Mouse (Mus musculus) cortical plate, adult 2 months (tissue): ENCODE results near the gene Ptprk. TPM values are rescaled to one million over a fixed set of nuclear protein-coding genes. Genes with fewer than 3 reads are reported as not detected.

ENCODE experiments used
- H3K27ac ChIP-seq: fragments of 200-500 bp; 2 replicates; pipeline ENCODE4 v1.5.1; 2012; ENCODE audit warnings: low read length, control low read depth, inconsistent platforms; ENCODE audit not compliant: insufficient read depth
- H3K4me1 ChIP-seq: fragments of 200-500 bp; 2 replicates; pipeline ENCODE4 v1.6.1; 2011; ENCODE audit warnings: low read length; ENCODE audit not compliant: control insufficient read depth, insufficient read depth
- H3K4me3 ChIP-seq: fragments of 200-500 bp; 2 replicates; pipeline ENCODE4 v1.5.1; 2011; ENCODE audit warnings: mild to moderate bottlenecking, low read length, control low read depth; ENCODE audit not compliant: insufficient read depth
- CTCF ChIP-seq: fragments of 200-500 bp; IDR thresholded peaks from 2 replicates; pipeline ENCODE4 v1.5.1; 2011; ENCODE audit warnings: mild to moderate bottlenecking, control low read depth, low read length; ENCODE audit not compliant: insufficient read depth; ENCODE audit errors: extremely low read depth
- POLR2A ChIP-seq: fragments of 200-500 bp; IDR thresholded peaks from 2 replicates; pipeline ENCODE4 v1.6.1; 2011; ENCODE audit warnings: mild to moderate bottlenecking, low read length, control low read depth; ENCODE audit not compliant: insufficient read depth; ENCODE audit errors: extremely low read depth
- polyA plus RNA-seq: library from polyadenylated mRNA; depleted of rRNA; stranded (reverse); fragments of >200 nt; gene quantifications from 2 replicates; pipeline ENCODE4 v1.2.3, GENCODE M21; 2012

Ptprk gene
- polyA plus RNA-seq, 1 experiment = 45.0 TPM

- no peak for TF ChIP-seq POLR2A
- TF ChIP-seq CTCF = no peak
- H3K4me1 ChIP-seq = no peaks in the 10 kb centered on the region
- no peak overlapping the region for H3K27ac ChIP-seq
- no peak overlapping the region for H3K4me3 ChIP-seq
Observed at GRCm38 (mm10) chr10:28304292-28304875, 229.8 kb downstream of the Ptprk start.

DNA sequence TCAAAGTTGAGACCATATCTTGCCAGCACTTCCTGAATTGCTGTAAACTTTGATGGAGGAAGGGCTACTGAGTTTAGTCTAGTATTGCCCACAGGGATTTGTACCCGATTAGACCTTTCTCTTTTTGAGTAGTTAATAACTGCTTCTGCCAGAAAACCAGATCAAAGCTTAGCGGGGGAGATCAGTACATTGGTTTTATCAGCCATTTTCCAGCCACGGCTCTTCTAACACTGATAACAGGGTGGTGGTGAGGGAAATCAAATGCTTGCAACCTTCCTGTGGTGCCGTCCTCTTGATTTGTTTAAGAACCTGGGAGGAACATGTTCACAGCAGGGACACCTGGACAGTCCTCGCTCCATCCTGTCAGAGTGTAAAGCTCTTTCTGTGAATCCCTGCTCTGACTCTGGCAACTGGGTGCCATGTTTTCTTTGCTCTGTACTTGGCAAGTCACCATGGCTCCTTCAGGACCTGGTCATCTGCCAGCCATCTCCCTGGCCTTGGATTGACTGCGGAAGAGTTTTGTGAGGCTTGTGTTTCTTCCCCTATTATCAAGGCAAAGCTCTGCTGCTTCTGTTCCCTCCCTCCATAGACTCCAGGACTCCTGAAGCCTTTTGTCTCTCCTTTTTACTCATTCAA, 231.9 kb downstream of the Ptprk start:
- H3K4me1 ChIP-seq = no peaks in the 10 kb centered on the region
- no peak overlapping the region for H3K27ac ChIP-seq
- TF ChIP-seq POLR2A (no peak), CTCF (no peak)
- no peak overlapping the region for H3K4me3 ChIP-seq

GRCm38 (mm10) chr10:28311369-28311768, 236.7 kb downstream of the Ptprk start:
- TF ChIP-seq CTCF (no peak), POLR2A (no peak)
- Histone ChIP-seq H3K27ac (no peak overlapping the region), H3K4me1 (no peaks in the 10 kb centered on the region), H3K4me3 (no peak overlapping the region)

GRCm38 (mm10) chr10:28322995-28323394, 248.4 kb downstream of the Ptprk start:
- Histone ChIP-seq H3K4me3 (no peak overlapping the region), H3K27ac (no peak overlapping the region), H3K4me1 (no peaks in the 10 kb centered on the region)
- no peak for TF ChIP-seq POLR2A

DNA sequence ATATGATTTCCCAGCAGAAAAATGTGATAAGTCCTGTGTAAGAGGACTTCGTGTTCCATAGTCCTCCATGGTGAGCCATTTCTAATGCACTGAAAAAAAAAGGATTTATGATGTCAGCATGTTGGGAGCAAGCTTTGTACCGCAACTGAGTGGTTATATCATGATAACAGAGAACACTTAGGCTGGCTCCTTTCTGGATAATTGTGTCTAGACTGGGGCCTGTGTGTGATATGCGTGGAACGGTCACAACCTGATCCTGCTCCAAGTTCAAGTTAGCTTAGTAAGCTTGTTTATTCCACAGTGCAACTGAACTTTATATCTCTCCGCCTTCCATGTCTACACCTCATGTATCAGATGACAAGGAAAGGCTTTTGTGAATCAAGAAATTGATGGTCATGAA, 260.6 kb downstream of the Ptprk start:
- Histone ChIP-seq H3K4me1 (no peaks in the 10 kb centered on the region), H3K4me3 (no peak overlapping the region), H3K27ac (no peak overlapping the region)
- TF ChIP-seq CTCF (no peak), POLR2A (no peak)

GRCm38 (mm10) chr10:28338536-28338935, 263.9 kb downstream of the Ptprk start:
- H3K27ac ChIP-seq = no peak overlapping the region
- TF ChIP-seq CTCF = no peak
- TF ChIP-seq POLR2A = no peak
- H3K4me3 ChIP-seq = no peak overlapping the region
- no peaks in the 10 kb centered on the region for H3K4me1 ChIP-seq

GRCm38 (mm10) chr10:28345196-28345681, 270.6 kb downstream of the Ptprk start:
- no peak overlapping the region for H3K4me3 ChIP-seq
- no peak overlapping the region for H3K27ac ChIP-seq
- TF ChIP-seq POLR2A (no peak), CTCF (no peak)

GRCm38 (mm10) chr10:28365291-28365690, 290.7 kb downstream of the Ptprk start:
- TF ChIP-seq CTCF (no peak), POLR2A (no peak)
- Histone ChIP-seq H3K4me3 (no peak overlapping the region), H3K4me1 (no peaks in the 10 kb centered on the region), H3K27ac (no peak overlapping the region)

More at GRCm38 (mm10) chr10:28345196-28345681, 270.6 kb downstream of the Ptprk start:
- H3K4me1 ChIP-seq = no peaks in the 10 kb centered on the region

GRCm38 (mm10) chr10:28366065-28366677, 291.6 kb downstream of the Ptprk start:
- H3K4me3 ChIP-seq = no peak overlapping the region
- H3K4me1 ChIP-seq = no peaks in the 10 kb centered on the region
- no peak overlapping the region for H3K27ac ChIP-seq
- TF ChIP-seq CTCF (no peak), POLR2A (no peak)

- no peak for TF ChIP-seq POLR2A
- no peak for TF ChIP-seq CTCF
- H3K27ac ChIP-seq = no peak overlapping the region
- H3K4me1 ChIP-seq = no peaks in the 10 kb centered on the region
- no peak overlapping the region for H3K4me3 ChIP-seq
Observed at GRCm38 (mm10) chr10:28369808-28370207, 295.2 kb downstream of the Ptprk start.
